Mouse (Mus musculus): ENCODE measurements around the gene Ubac2. TPM values are rescaled to one million over a fixed set of nuclear protein-coding genes. Genes with fewer than 3 reads are reported as not detected.

Gene Ubac2
- total and polyA plus RNA-seq, 2 experiments from 2014 or later = 43.6 to 51.7 TPM

DNA sequence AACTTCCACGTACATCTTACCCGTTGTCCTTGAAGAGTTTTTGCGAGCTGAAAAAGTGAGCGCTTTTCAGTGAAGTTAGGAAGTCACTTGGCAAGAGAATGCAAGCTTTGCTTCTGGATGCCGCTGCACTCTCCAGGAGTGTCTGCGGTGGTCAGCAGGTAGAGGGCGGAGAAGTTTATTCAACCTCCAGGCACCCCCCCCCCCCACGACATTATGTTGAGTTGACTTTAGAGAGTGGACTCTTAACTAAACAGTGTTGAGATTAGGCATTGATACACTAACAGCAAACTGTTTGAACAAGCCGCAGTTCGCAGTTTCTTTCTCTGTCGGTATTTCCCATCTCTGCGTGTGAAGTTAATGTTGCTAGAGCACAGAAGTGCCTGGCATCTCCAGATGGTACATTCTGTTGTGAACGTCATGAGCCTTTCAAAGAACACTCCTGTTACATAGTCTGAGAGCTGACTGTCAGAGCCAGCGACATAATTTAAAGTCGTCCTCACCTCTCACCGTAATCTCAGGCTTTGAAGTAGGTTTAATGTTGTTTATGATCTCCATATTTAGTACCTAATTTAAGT is 933 bp downstream of the Ubac2 start:
- H3K27ac ChIP-seq (ENCODE audit: low read depth, low read length) = no peak overlapping the region
- no peak for TF ChIP-seq CTCF (IDR thresholded peaks at IDR 0.05)
- peak overlapping the region; percentile 93 for H3K4me2 ChIP-seq (ENCODE audit: low read depth, low read length, poor library complexity, severe bottlenecking)
- 17% methylated on average over 16 of the region's 16 CpGs for WGBS
- H3K4me3 ChIP-seq (ENCODE audit: low read depth, low read length) = peak overlapping the region; percentile 74
- H3K9me3 ChIP-seq (ENCODE audit: low read length) = no peaks in the 10 kb centered on the region
- no peaks in the 10 kb centered on the region; the same call in 1 of the 2 replicates for H3K4me1 ChIP-seq (ENCODE audit: insufficient read depth, low read length)
- no peaks in the 10 kb centered on the region for H3K36me3 ChIP-seq (ENCODE audit: insufficient read depth, low read length)
- H3K27me3 ChIP-seq (ENCODE audit: insufficient read depth, low read length) = no peaks in the 10 kb centered on the region
- H3K9ac ChIP-seq (replicated peaks; ENCODE audit: low read length, poor library complexity, severe bottlenecking) = peak overlapping the region; percentile 84
- no peak for DNase-seq (ENCODE audit: low spot score)
- no peak for ATAC-seq (ENCODE audit: low FRiP score)

DNA sequence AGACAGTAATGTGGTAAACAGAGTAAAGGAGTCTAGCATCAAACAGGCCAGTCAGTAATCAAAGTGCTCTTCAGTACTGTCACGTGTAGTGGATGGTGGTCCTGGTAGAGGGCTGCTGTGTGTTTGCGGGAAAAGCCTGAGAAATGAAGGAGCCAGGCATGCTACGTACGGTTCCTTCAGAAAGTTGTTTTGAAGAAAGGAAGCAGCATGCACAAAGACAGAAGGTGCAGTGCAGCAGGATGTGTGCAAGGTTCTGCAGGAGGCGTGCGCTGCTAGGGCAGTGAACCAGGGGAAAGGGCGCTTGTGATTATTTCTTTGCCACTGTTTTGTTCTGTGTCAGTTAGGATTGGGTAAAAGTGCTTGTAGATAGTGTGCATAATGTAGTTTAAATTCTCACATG is 2.8 kb downstream of the Ubac2 start:
- ATAC-seq (ENCODE audit: low FRiP score) = no peak

DNA sequence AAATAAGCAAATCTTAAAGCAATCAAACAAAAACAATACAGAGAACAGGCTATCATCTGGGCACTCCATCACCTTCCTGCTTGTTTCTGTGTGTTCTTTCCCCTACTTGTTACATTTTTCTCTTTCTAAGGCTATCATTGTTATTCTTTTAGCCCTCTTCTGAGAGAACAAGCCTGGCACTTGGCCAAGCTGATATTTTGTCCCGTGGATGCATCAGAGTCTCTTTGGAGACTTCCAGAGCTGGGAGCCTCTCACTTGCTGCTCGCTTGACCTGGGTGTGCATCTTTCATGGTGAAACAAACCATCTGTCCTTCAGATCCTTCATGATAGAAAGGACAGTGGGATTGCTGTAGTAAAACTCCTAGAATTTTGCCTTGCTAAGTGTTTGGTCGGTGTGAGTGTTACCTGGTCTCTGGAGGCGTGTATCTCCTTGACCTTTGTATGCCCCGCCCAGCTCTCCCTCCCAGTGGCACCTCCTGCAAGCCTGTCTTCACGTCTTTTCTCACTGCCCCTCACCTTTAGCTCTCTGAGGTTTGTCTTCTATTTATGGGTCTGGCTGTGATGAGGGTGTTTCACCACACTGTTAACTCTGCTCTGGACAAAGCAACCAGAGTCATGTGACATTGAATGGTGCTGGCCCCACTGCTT is 5.9 kb downstream of the Ubac2 start:
- TF ChIP-seq CTCF (IDR thresholded peaks at IDR 0.05) = no peak
- Histone ChIP-seq H3K27ac (ENCODE audit: low read depth, low read length) (no peak overlapping the region), H3K9me3 (ENCODE audit: low read length) (no peaks in the 10 kb centered on the region), H3K4me2 (ENCODE audit: low read depth, low read length, poor library complexity, severe bottlenecking) (no peak overlapping the region), H3K4me1 (ENCODE audit: insufficient read depth, low read length) (no peaks in the 10 kb centered on the region; the same call in 1 of the 2 replicates), H3K9ac (replicated peaks; ENCODE audit: low read length, poor library complexity, severe bottlenecking) (no peak overlapping the region), H3K4me3 (ENCODE audit: low read depth, low read length) (no peak overlapping the region), H3K36me3 (ENCODE audit: insufficient read depth, low read length) (no peaks in the 10 kb centered on the region), H3K27me3 (ENCODE audit: insufficient read depth, low read length) (no peaks in the 10 kb centered on the region)
- ATAC-seq (ENCODE audit: low FRiP score) = no peak
- WGBS = 81% methylated on average over 6 of the region's 6 CpGs
- DNase-seq (ENCODE audit: low spot score) = no peak

More for the DNA sequence above, 2.8 kb downstream of the Ubac2 start:
- H3K36me3 ChIP-seq (ENCODE audit: insufficient read depth, low read length) = no peaks in the 10 kb centered on the region
- H3K4me2 ChIP-seq (ENCODE audit: low read depth, low read length, poor library complexity, severe bottlenecking) = no peak overlapping the region
- H3K27ac ChIP-seq (ENCODE audit: low read depth, low read length) = no peak overlapping the region
- no peak for DNase-seq (ENCODE audit: low spot score)
- no peaks in the 10 kb centered on the region; the same call in 1 of the 2 replicates for H3K4me1 ChIP-seq (ENCODE audit: insufficient read depth, low read length)
- no peaks in the 10 kb centered on the region for H3K9me3 ChIP-seq (ENCODE audit: low read length)
- no peak for TF ChIP-seq CTCF (IDR thresholded peaks at IDR 0.05)
- no peak overlapping the region for H3K4me3 ChIP-seq (ENCODE audit: low read depth, low read length)
- no peaks in the 10 kb centered on the region for H3K27me3 ChIP-seq (ENCODE audit: insufficient read depth, low read length)
- 91% methylated on average over 7 of the region's 7 CpGs for WGBS
- H3K9ac ChIP-seq (replicated peaks; ENCODE audit: low read length, poor library complexity, severe bottlenecking) = no peak overlapping the region

DNA sequence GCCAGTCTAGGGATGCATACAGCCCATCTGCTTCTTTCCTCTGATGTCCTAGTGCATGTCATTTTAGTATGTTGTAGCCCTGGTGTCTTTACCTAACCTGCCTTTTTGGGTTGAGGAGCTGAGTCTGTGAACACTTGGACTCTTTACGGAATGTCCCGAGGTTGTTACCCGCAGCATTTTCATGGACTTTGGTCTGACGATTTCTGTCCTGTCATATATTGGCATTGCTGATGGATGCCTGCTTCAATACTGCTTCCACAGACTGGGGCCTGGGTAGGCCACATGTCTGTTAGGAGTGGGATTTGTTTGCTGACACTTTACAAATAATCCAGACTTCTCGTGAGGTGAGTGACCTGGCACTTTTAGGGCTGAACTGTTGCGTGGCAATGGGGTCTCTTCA is 15.3 kb downstream of the Ubac2 start:
- H3K4me2 ChIP-seq (ENCODE audit: low read depth, low read length, poor library complexity, severe bottlenecking) = no peak overlapping the region
- H3K4me3 ChIP-seq (ENCODE audit: low read depth, low read length) = no peak overlapping the region
- DNase-seq (ENCODE audit: low spot score) (no peak), ATAC-seq (ENCODE audit: low FRiP score) (no peak)
- H3K9me3 ChIP-seq (ENCODE audit: low read length) = no peaks in the 10 kb centered on the region
- H3K27ac ChIP-seq (ENCODE audit: low read depth, low read length) = no peak overlapping the region
- no peak for TF ChIP-seq CTCF (IDR thresholded peaks at IDR 0.05)
- no peaks in the 10 kb centered on the region for H3K27me3 ChIP-seq (ENCODE audit: insufficient read depth, low read length)
- no peak overlapping the region for H3K9ac ChIP-seq (replicated peaks; ENCODE audit: low read length, poor library complexity, severe bottlenecking)
- H3K36me3 ChIP-seq (ENCODE audit: insufficient read depth, low read length) = no peaks in the 10 kb centered on the region
- no peaks in the 10 kb centered on the region for H3K4me1 ChIP-seq (ENCODE audit: insufficient read depth, low read length)
- 91% methylated on average over 6 of the region's 6 CpGs for WGBS

DNA sequence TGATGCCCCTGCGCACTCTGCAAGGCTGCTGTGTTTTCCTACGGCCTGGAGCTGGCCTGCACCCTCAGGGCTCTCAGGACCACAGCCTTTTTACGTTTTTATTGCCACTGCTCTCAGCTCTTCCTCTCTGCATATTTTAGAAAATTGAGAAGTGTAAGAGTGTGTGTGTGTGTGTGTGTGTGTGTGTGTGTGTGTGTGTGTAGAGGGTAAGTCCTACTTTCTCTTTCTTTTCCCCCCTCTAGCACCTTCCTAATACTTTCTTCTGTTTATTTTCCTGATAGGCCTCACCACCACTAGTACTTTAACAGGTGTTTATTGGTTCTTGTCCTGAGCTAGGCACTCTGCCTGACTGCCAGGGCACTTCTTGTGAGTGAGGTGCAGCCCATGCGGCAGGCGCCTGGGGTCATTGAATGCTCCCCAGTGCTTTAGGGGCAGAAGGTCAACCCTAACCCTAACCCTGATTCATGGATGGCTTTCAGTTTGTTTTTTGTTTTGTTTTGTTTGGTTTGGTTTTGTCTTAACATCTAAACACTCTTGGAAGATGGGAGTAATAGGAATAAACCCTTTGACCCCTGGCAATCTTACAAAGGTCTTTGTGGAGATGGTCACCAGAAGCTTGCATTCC is 16.2 kb downstream of the Ubac2 start:
- H3K4me1 ChIP-seq (ENCODE audit: insufficient read depth, low read length) = no peaks in the 10 kb centered on the region
- no peak overlapping the region for H3K4me3 ChIP-seq (ENCODE audit: low read depth, low read length)
- no peak for DNase-seq (ENCODE audit: low spot score)
- H3K27me3 ChIP-seq (ENCODE audit: insufficient read depth, low read length) = no peaks in the 10 kb centered on the region
- H3K27ac ChIP-seq (ENCODE audit: low read depth, low read length) = no peak overlapping the region
- H3K36me3 ChIP-seq (ENCODE audit: insufficient read depth, low read length) = no peaks in the 10 kb centered on the region
- 76% methylated on average over 5 of the region's 5 CpGs for WGBS
- no peaks in the 10 kb centered on the region for H3K9me3 ChIP-seq (ENCODE audit: low read length)
- no peak overlapping the region for H3K4me2 ChIP-seq (ENCODE audit: low read depth, low read length, poor library complexity, severe bottlenecking)
- TF ChIP-seq CTCF (IDR thresholded peaks at IDR 0.05) = no peak
- H3K9ac ChIP-seq (replicated peaks; ENCODE audit: low read length, poor library complexity, severe bottlenecking) = no peak overlapping the region
- no peak for ATAC-seq (ENCODE audit: low FRiP score)

DNA sequence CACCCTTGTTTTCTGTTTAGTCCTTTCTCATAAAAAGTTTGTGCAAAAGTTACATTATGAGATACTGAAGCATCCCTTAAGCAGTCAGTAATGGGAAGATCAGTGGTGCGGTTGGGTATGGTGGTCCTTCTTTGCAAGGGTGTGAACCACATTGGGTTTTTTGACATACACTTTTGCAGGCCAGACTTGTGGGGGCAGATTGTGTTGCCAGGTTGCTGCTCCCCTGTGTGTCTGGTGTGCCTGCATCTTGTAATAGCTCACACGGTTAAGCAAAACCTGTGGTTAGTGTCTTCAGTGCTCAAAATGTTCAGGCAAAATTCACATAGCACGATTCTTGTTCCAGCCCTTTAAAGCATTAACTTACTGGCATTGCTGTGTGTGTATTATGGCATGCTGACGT is 16.9 kb downstream of the Ubac2 start:
- H3K9ac ChIP-seq (replicated peaks; ENCODE audit: low read length, poor library complexity, severe bottlenecking) = no peak overlapping the region
- H3K9me3 ChIP-seq (ENCODE audit: low read length) = no peaks in the 10 kb centered on the region
- 86% methylated on average over 4 of the region's 4 CpGs for WGBS
- no peak overlapping the region for H3K4me2 ChIP-seq (ENCODE audit: low read depth, low read length, poor library complexity, severe bottlenecking)
- H3K4me3 ChIP-seq (ENCODE audit: low read depth, low read length) = no peak overlapping the region
- no peaks in the 10 kb centered on the region for H3K4me1 ChIP-seq (ENCODE audit: insufficient read depth, low read length)
- H3K27ac ChIP-seq (ENCODE audit: low read depth, low read length) = no peak overlapping the region
- no peaks in the 10 kb centered on the region for H3K27me3 ChIP-seq (ENCODE audit: insufficient read depth, low read length)
- no peak for TF ChIP-seq CTCF (IDR thresholded peaks at IDR 0.05)
- DNase-seq (ENCODE audit: low spot score) = no peak
- H3K36me3 ChIP-seq (ENCODE audit: insufficient read depth, low read length) = no peaks in the 10 kb centered on the region
- ATAC-seq (ENCODE audit: low FRiP score) = no peak
